Mouse (Mus musculus): ENCODE measurements around the gene Klkb1.

Gene Klkb1

GRCm38 (mm10) chr8:45268485-45268884 lies 26.2 kb downstream of the Klkb1 start:
- DNase-seq (ENCODE audit: low read depth, low spot score), result no peak

- no peak for DNase-seq (ENCODE audit: low read depth, low spot score)
Observed at GRCm38 (mm10) chr8:45267611-45268391, 26.9 kb downstream of the Klkb1 start.

DNA sequence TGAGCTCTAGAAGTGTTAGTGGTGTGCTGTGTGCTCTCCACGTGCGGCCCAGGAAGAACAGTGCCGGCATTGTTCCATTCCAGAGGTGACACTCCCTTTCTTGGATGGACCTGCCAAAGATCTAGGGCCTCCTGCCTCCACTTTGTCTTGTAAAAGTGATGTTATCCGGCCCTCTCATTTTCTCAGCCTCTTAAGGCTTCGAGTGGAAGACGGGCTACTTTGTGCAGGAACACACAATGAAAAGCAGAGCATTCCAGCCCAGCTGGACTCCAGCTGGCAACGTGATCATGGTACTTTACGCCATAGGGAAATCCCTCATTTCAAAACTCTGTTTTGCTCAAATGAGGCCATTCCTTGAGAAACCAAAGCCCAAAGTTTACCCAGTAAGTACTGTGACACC lies 27.7 kb downstream of the Klkb1 start:
- DNase-seq (ENCODE audit: low read depth, low spot score), result no peak

DNA sequence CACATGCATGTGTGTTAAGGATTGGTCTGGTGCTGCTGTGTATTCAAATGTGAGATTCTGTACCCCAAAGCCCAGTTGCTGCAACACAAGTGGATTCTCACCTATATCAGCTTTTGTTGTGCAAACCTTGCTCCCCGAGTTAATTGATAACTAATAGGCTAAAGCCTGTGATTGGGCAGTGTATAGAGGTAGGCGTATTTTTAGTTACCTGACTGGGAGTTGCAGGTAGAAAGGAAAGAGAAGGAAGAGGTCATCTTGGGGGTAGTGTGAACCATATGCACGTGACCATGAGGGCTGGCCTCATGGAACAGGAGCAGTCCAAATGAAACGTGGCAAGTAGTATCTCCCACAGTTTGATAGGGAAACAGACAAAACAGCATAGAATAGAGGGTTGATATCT lies 29.7 kb downstream of the Klkb1 start:
- DNase-seq (ENCODE audit: low read depth, low spot score), result no peak

GRCm38 (mm10) chr8:45262851-45263250 lies 31.8 kb downstream of the Klkb1 start:
- DNase-seq (ENCODE audit: low read depth, low spot score), result no peak

- no peak for DNase-seq (ENCODE audit: low read depth, low spot score)
Observed at GRCm38 (mm10) chr8:45261920-45262319, 32.7 kb downstream of the Klkb1 start, which contains the start of gene F11. F11 (minus strand) TSS chr8:45262031.

DNA sequence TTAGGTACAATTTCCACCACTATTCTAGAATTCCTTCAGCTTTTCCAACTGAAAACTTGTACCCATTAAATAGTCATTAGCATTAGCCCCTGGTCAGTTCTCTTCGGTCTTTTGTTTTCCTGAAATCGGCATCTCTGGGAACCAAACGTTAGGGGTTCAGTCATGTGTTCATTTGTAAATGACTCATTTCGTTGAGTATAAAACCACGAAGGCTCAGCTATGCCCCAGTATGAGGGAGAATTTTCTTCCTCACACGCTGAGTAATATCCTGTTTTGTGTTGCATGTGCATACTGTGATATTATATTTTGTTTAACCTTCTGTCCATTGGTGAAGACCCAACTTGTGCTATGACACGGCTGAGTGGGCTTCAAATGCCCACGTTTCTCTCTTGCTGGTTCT lies 36.2 kb downstream of the Klkb1 start:
- DNase-seq (ENCODE audit: low read depth, low spot score), result no peak

DNA sequence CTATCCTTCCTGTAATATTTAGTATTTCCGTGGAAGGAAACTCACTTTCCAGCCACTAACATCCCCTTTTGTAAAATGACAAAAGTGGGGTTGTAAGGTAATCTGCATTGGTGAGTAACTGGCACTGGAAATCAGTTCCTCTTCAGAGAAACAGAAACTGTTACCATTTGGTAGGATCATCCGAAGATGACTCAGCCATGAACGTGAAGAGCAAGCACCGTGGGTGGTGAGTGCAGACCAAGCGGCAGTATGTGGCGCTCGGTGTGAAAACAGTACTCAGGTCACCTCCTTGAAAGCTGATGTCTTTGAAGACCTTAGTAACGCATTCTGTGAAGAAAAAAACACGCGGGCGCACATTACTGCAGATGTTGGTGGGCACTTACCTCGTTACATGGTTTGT lies 39.6 kb downstream of the Klkb1 start:
- DNase-seq (ENCODE audit: low read depth, low spot score), result no peak

- DNase-seq (ENCODE audit: low read depth, low spot score), result no peak
Observed at GRCm38 (mm10) chr8:45254194-45254842, 40.3 kb downstream of the Klkb1 start.

GRCm38 (mm10) chr8:45253586-45253985 lies 41.1 kb downstream of the Klkb1 start:
- no peak for DNase-seq (ENCODE audit: low read depth, low spot score)

- DNase-seq (ENCODE audit: low read depth, low spot score), result no peak
Observed at GRCm38 (mm10) chr8:45253111-45253510, 41.5 kb downstream of the Klkb1 start.

- DNase-seq (ENCODE audit: low read depth, low spot score), result no peak
Observed at GRCm38 (mm10) chr8:45246307-45246706, 48.4 kb downstream of the Klkb1 start.

- no peak for DNase-seq (ENCODE audit: low read depth, low spot score)
Observed at GRCm38 (mm10) chr8:45239363-45239762, 55.3 kb downstream of the Klkb1 start.

GRCm38 (mm10) chr8:45238282-45238681 lies 56.4 kb downstream of the Klkb1 start:
- peak; percentile 26 for DNase-seq (ENCODE audit: low read depth, low spot score)

GRCm38 (mm10) chr8:45236164-45236912 lies 58.3 kb downstream of the Klkb1 start:
- DNase-seq (ENCODE audit: low read depth, low spot score), result peak; percentile 22

- no peak for DNase-seq (ENCODE audit: low read depth, low spot score)
Observed at GRCm38 (mm10) chr8:45235228-45235627, 59.4 kb downstream of the Klkb1 start.

DNA sequence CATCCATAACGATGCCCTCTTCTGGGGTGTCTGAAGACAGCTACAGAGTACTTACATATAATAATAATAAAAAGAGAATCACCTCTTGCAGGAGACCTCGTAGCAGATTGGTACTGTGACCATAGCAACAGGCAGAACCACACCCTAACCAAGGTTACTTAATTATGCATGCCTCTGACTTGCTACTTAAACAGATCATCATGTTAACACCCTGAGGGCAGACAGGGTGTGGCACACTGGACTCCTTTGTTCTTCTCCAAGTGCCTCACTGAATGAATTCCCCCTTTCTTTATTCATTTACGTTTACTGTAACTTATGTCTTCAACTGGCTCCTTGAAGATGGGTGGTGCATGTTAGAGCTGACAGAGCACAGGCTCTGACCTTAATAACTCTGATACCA lies 61.4 kb downstream of the Klkb1 start:
- DNase-seq (ENCODE audit: low read depth, low spot score), result no peak
